Mouse (Mus musculus) G1E (cell line): ENCODE results near the gene Cerk.
"Not testable (repeated sequence)": the region's sequence is repeated elsewhere in the genome, so short reads cannot be mapped to it uniquely, and the experiment has no call there.

ENCODE experiments used
- CTCF ChIP-seq: IDR thresholded peaks from 2 replicates; pipeline ENCODE4 v1.5.1; 2012; ENCODE audit warnings: low read depth, low read length, inconsistent platforms, mixed read lengths
- GATA2 ChIP-seq: IDR thresholded peaks from 2 replicates; pipeline ENCODE4 v1.6.1; 2012; ENCODE audit warnings: low read depth, low read length, inconsistent platforms, borderline replicate concordance
- POLR2AphosphoS5 ChIP-seq: IDR thresholded peaks from 2 replicates; pipeline ENCODE4 v1.6.1; 2012; ENCODE audit warnings: low read depth, low read length, inconsistent platforms; ENCODE audit not compliant: insufficient replicate concordance

- not testable (repeated sequence) for TF ChIP-seq CTCF, POLR2AphosphoS5, GATA2
These were observed 4.6 kb downstream of the Cerk start for GRCm38 (mm10) chr15:86181321-86181720.
